Mouse (Mus musculus): ENCODE results near the gene Vps35l. TPM values are rescaled to one million over a fixed set of nuclear protein-coding genes. Genes with fewer than 3 reads are reported as not detected.

Vps35l gene
- polyA plus RNA-seq, 1 experiment = 120 TPM

- TF ChIP-seq POLR2A (IDR thresholded peaks at IDR 0.05; ENCODE audit: borderline replicate concordance, low read depth, low read length) (no peak), CTCF (IDR thresholded peaks at IDR 0.05; ENCODE audit: low read depth, low read length) (no peak)
- Histone ChIP-seq H3K27ac (ENCODE audit: insufficient read depth, low read depth, low read length) (peak overlapping the region; percentile 14), H3K4me3 (ENCODE audit: insufficient read depth, low read length) (no peak overlapping the region), H3K4me1 (ENCODE audit: control insufficient read depth, insufficient read depth, low read length) (peaks cover 14% of the 10 kb centered on the region)
These were observed 71.5 kb downstream of the Vps35l start for GRCm38 (mm10) chr7:118811407-118812106.

- no peak for TF ChIP-seq CTCF (IDR thresholded peaks at IDR 0.05; ENCODE audit: low read depth, low read length)
- no peak overlapping the region for H3K4me3 ChIP-seq (ENCODE audit: insufficient read depth, low read length)
These were observed 73.6 kb downstream of the Vps35l start for GRCm38 (mm10) chr7:118813592-118813991.

DNA sequence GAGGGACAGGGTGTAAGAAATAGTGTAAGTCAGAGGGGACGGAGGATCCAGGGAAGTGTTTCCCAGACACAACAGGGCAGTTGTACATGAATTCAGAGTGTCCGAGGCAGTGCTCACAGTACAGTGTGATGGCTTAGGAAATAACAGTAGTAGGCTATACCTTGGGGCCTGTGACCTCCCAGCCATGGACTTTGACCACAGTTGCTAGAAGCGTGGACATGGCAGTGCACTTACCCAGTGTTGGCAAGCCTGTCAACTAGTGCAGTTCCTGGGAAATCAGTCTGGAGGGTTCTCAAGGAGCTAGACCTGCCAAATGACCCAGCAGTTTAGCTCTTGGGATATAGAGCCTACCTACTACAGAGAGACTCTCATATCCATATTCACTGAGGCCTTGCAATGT, 76.2 kb downstream of the Vps35l start:
- H3K4me1 ChIP-seq (ENCODE audit: control insufficient read depth, insufficient read depth, low read length) = peaks cover 17% of the 10 kb centered on the region
- TF ChIP-seq CTCF (IDR thresholded peaks at IDR 0.05; ENCODE audit: low read depth, low read length) (no peak), POLR2A (IDR thresholded peaks at IDR 0.05; ENCODE audit: borderline replicate concordance, low read depth, low read length) (no peak)
- H3K4me3 ChIP-seq (ENCODE audit: insufficient read depth, low read length) = no peak overlapping the region
- H3K27ac ChIP-seq (ENCODE audit: insufficient read depth, low read depth, low read length) = no peak overlapping the region

More at GRCm38 (mm10) chr7:118813592-118813991, 73.6 kb downstream of the Vps35l start:
- Histone ChIP-seq H3K4me1 (ENCODE audit: control insufficient read depth, insufficient read depth, low read length) (peaks cover 14% of the 10 kb centered on the region), H3K27ac (ENCODE audit: insufficient read depth, low read depth, low read length) (no peak overlapping the region)

GRCm38 (mm10) chr7:118817741-118818140, 77.7 kb downstream of the Vps35l start:
- Histone ChIP-seq H3K4me3 (ENCODE audit: insufficient read depth, low read length) (no peak overlapping the region), H3K4me1 (ENCODE audit: control insufficient read depth, insufficient read depth, low read length) (peaks cover 18% of the 10 kb centered on the region), H3K27ac (ENCODE audit: insufficient read depth, low read depth, low read length) (no peak overlapping the region)
- TF ChIP-seq POLR2A (IDR thresholded peaks at IDR 0.05; ENCODE audit: borderline replicate concordance, low read depth, low read length) (no peak), CTCF (IDR thresholded peaks at IDR 0.05; ENCODE audit: low read depth, low read length) (no peak)

- H3K27ac ChIP-seq (ENCODE audit: insufficient read depth, low read depth, low read length) = no peak overlapping the region
- TF ChIP-seq CTCF (IDR thresholded peaks at IDR 0.05; ENCODE audit: low read depth, low read length) = no peak
- TF ChIP-seq POLR2A (IDR thresholded peaks at IDR 0.05; ENCODE audit: borderline replicate concordance, low read depth, low read length) = no peak
- H3K4me1 ChIP-seq (ENCODE audit: control insufficient read depth, insufficient read depth, low read length) = peaks cover 18% of the 10 kb centered on the region
- H3K4me3 ChIP-seq (ENCODE audit: insufficient read depth, low read length) = no peak overlapping the region
These were observed 79.6 kb downstream of the Vps35l start for GRCm38 (mm10) chr7:118819666-118820065.

DNA sequence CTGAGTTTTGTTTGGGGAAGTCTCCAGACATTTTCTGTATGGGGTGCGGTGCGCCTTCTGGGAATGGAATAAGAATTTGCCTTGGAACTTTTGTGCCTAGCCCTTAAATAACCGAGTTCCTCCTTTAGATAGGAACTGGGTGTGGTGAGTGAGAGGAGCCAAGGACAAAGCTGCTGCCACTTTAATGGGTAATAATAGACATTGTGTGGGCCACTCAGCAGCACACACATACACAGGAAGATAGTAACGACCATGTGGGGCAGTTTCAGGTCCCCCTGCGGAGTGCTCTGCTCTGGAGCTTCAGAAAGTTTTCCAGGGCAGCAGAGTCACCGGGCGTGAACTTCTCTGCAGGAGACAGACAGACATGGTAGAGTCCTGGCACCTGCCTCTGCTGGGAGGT, 81.3 kb downstream of the Vps35l start:
- TF ChIP-seq POLR2A (IDR thresholded peaks at IDR 0.05; ENCODE audit: borderline replicate concordance, low read depth, low read length) (no peak), CTCF (IDR thresholded peaks at IDR 0.05; ENCODE audit: low read depth, low read length) (no peak)
- H3K4me3 ChIP-seq (ENCODE audit: insufficient read depth, low read length) = no peak overlapping the region
- peaks cover 16% of the 10 kb centered on the region for H3K4me1 ChIP-seq (ENCODE audit: control insufficient read depth, insufficient read depth, low read length)
- peak overlapping the region; percentile 64 for H3K27ac ChIP-seq (ENCODE audit: insufficient read depth, low read depth, low read length)

- peak overlapping the region; percentile 37 for H3K27ac ChIP-seq (ENCODE audit: insufficient read depth, low read depth, low read length)
- H3K4me1 ChIP-seq (ENCODE audit: control insufficient read depth, insufficient read depth, low read length) = peaks cover 16% of the 10 kb centered on the region
- TF ChIP-seq POLR2A (IDR thresholded peaks at IDR 0.05; ENCODE audit: borderline replicate concordance, low read depth, low read length) (no peak), CTCF (IDR thresholded peaks at IDR 0.05; ENCODE audit: low read depth, low read length) (no peak)
- no peak overlapping the region for H3K4me3 ChIP-seq (ENCODE audit: insufficient read depth, low read length)
These were observed 82.0 kb downstream of the Vps35l start for GRCm38 (mm10) chr7:118821887-118822556.

DNA sequence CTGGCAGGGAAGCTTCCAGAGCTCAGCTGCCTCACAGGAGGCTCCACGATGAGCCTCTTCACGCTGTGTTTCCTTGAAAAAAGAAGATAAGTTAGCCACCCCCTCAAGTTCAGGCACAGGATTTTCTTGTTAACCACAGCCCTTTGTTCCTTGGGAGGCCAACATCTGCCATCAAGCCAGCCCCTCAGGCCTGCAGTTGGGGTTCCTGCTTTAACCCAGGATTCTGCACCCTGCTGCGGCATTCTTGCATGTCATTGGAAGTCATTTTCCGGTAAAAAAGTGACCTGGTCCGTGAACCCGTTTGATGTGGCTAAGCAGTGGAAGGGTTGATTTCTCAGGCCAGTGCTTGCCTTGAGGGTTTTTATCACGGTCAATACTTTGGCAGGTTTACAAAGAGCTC, 84.4 kb downstream of the Vps35l start:
- no peak overlapping the region for H3K27ac ChIP-seq (ENCODE audit: insufficient read depth, low read depth, low read length)
- no peak overlapping the region for H3K4me3 ChIP-seq (ENCODE audit: insufficient read depth, low read length)
- H3K4me1 ChIP-seq (ENCODE audit: control insufficient read depth, insufficient read depth, low read length) = peaks cover 23% of the 10 kb centered on the region
- no peak for TF ChIP-seq POLR2A (IDR thresholded peaks at IDR 0.05; ENCODE audit: borderline replicate concordance, low read depth, low read length)
- no peak for TF ChIP-seq CTCF (IDR thresholded peaks at IDR 0.05; ENCODE audit: low read depth, low read length)

DNA sequence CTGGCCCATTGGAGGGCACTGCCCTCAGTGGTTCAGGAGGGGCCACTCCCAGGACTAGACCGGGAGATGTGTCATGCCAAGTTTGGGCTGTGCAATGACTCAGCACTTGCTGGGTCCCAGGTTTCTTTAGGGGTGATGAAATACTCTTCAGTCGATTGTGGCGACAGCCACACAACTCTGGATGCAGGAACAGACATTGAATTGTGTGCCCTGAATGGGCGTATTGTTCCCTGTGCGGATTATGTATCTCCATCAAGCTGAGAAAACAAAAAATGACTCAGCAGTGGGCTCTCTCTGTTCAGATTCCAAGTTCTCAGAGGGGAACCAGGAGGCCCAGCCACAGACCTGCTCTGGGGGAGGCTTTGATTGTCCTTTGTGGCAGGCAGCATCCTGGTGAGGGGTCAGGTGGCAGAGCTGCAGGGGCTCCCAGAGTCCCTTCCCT, 88.0 kb downstream of the Vps35l start:
- H3K4me1 ChIP-seq (ENCODE audit: control insufficient read depth, insufficient read depth, low read length) = peaks cover 8% of the 10 kb centered on the region
- H3K4me3 ChIP-seq (ENCODE audit: insufficient read depth, low read length) = no peak overlapping the region
- H3K27ac ChIP-seq (ENCODE audit: insufficient read depth, low read depth, low read length) = no peak overlapping the region
- TF ChIP-seq CTCF (IDR thresholded peaks at IDR 0.05; ENCODE audit: low read depth, low read length) = no peak
- TF ChIP-seq POLR2A (IDR thresholded peaks at IDR 0.05; ENCODE audit: borderline replicate concordance, low read depth, low read length) = no peak

DNA sequence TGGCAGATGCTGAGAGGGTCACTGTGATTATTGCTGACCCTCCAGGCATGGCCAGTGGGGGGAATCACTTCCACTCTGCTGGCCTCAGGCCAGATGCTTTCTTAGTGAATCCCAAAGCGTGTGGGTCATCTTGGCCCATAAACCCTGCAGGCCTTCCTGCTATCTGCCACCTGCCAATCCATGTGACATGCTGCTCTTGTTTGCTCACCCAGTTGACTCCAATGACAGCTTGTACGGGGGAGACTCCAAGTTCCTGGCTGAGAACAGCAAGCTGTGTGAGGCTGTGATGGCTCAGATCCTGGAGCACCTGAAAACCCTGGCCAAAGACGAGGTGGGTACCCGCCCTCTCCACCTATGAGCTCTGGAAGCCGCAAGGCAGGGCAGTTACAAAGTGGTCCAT, 97.9 kb downstream of the Vps35l start:
- TF ChIP-seq CTCF (IDR thresholded peaks at IDR 0.05; ENCODE audit: low read depth, low read length) = no peak
- no peak for TF ChIP-seq POLR2A (IDR thresholded peaks at IDR 0.05; ENCODE audit: borderline replicate concordance, low read depth, low read length)
- peaks cover 8% of the 10 kb centered on the region for H3K4me1 ChIP-seq (ENCODE audit: control insufficient read depth, insufficient read depth, low read length)
- H3K27ac ChIP-seq (ENCODE audit: insufficient read depth, low read depth, low read length) = no peak overlapping the region
- H3K4me3 ChIP-seq (ENCODE audit: insufficient read depth, low read length) = no peak overlapping the region
